Mouse (Mus musculus) stomach, embryonic 16.5 days (tissue): ENCODE data around the gene Rnf5. TPM values are rescaled to one million over a fixed set of nuclear protein-coding genes. Genes with fewer than 3 reads are reported as not detected.
A peak's percentile ranks its signal among the peaks of the same experiment; 100 is the strongest.

Experiments
- ATAC-seq: fragments of 200-750 bp; cut with Nextera tagmentation; 2 replicates; pipeline ENCODE4 v1.8.0; 2017; ENCODE audit warnings: moderate number of reproducible peaks, moderate TSS enrichment; ENCODE audit not compliant: insufficient read depth, low FRiP score
- H3K27ac ChIP-seq: fragments of 300-500 bp; sonication (generic); 2 replicates; pipeline ENCODE4 v1.5.1; 2014; ENCODE audit warnings: low read length
- H3K27me3 ChIP-seq: fragments of 300-500 bp; sonication (generic); 2 replicates; pipeline ENCODE4 v1.6.1; 2014; ENCODE audit warnings: low read length, control low read depth, mixed read lengths; ENCODE audit not compliant: control insufficient read depth, insufficient read depth
- H3K36me3 ChIP-seq: fragments of 300-500 bp; sonication (generic); 2 replicates; pipeline ENCODE4 v1.6.1; 2014; ENCODE audit warnings: low read length; ENCODE audit not compliant: control insufficient read depth, insufficient read depth
- H3K4me1 ChIP-seq: fragments of 300-500 bp; sonication (generic); 2 replicates; pipeline ENCODE4 v1.6.1; 2014; ENCODE audit warnings: low read length, control low read depth, mixed read lengths; ENCODE audit not compliant: control insufficient read depth, insufficient read depth
- H3K4me2 ChIP-seq: fragments of 300-500 bp; sonication (generic); 2 replicates; pipeline ENCODE4 v1.6.1; 2014; ENCODE audit warnings: low read depth, low read length, mixed read lengths
- H3K4me3 ChIP-seq: fragments of 300-500 bp; sonication (generic); replicated peaks from 2 replicates; pipeline ENCODE4 v1.5.1; 2014; ENCODE audit warnings: mild to moderate bottlenecking, low read length
- H3K9ac ChIP-seq: fragments of 300-500 bp; sonication (generic); 2 replicates; pipeline ENCODE4 v1.6.1; 2014; ENCODE audit warnings: low read length
- H3K9me3 ChIP-seq: fragments of 300-500 bp; sonication (generic); replicated peaks from 2 replicates; pipeline ENCODE4 v1.6.1; 2016; ENCODE audit warnings: low read length, control low read depth; ENCODE audit not compliant: control insufficient read depth
- WGBS: fragments of 180-500 bp; shearing (Covaris S2); extraction: QIAGEN DNeasy Blood & Tissue Kit; methylation state at CpG from one replicate; pipeline ENCODE4 v1.1.7; 2014; 5-methylcytosine and 5-hydroxymethylcytosine counted together
- polyA plus RNA-seq: library from polyadenylated mRNA; unstranded; fragments of >200 nt; fragmentation: Nextera tagmentation; extraction: Ambion mirVana; gene quantifications from 2 replicates; pipeline ENCODE4 v1.2.1, GENCODE M21; 2015

Rnf5 gene
- polyA plus RNA-seq, 1 experiment from 2014 or later: 141 TPM

GRCm38 (mm10) chr17:34637459-34637858 is 34.0 kb upstream of the Rnf5 start:
- H3K9ac ChIP-seq: no peak overlapping the region
- H3K27ac ChIP-seq: no peak overlapping the region
- H3K27me3 ChIP-seq: peaks cover 4% of the 10 kb centered on the region; the same call in 1 of the 2 replicates
- no peak for ATAC-seq
- H3K4me2 ChIP-seq: no peak overlapping the region
- H3K4me1 ChIP-seq: peaks cover 12% of the 10 kb centered on the region; the same call in 1 of the 2 replicates
- H3K9me3 ChIP-seq: no peaks in the 10 kb centered on the region
- 61% methylated on average over 3 of the region's 3 CpGs for WGBS
- H3K4me3 ChIP-seq: no peak overlapping the region
- H3K36me3 ChIP-seq: no peaks in the 10 kb centered on the region

- WGBS: 58% methylated on average over 2 of the region's 2 CpGs
- Histone ChIP-seq H3K9ac (no peak overlapping the region), H3K4me3 (no peak overlapping the region), H3K4me1 (peaks cover 20% of the 10 kb centered on the region), H3K4me2 (no peak overlapping the region), H3K27me3 (peaks cover 15% of the 10 kb centered on the region; the same call in 1 of the 2 replicates), H3K27ac (no peak overlapping the region), H3K9me3 (no peaks in the 10 kb centered on the region), H3K36me3 (no peaks in the 10 kb centered on the region)
- no peak for ATAC-seq
Observed at GRCm38 (mm10) chr17:34635671-34636070, 32.2 kb upstream of the Rnf5 start.

GRCm38 (mm10) chr17:34632261-34632691 is 28.8 kb upstream of the Rnf5 start:
- Histone ChIP-seq H3K4me2 (peak overlapping the region; percentile 70), H3K9me3 (no peaks in the 10 kb centered on the region), H3K36me3 (no peaks in the 10 kb centered on the region), H3K27me3 (peaks cover 25% of the 10 kb centered on the region), H3K4me3 (peak overlapping the region; percentile 48), H3K9ac (peak overlapping the region; percentile 65), H3K27ac (peak overlapping the region; percentile 73), H3K4me1 (peaks cover 39% of the 10 kb centered on the region)
- 2% methylated on average over 26 of the region's 26 CpGs for WGBS
- peak; percentile 61 for ATAC-seq

GRCm38 (mm10) chr17:34631647-34632046 is 28.2 kb upstream of the Rnf5 start:
- Histone ChIP-seq H3K4me1 (peaks cover 39% of the 10 kb centered on the region), H3K9ac (peak overlapping the region; percentile 65), H3K27ac (0 out of 2 replicates have a peak overlapping the region, but pooled peaks have one; percentile 62), H3K36me3 (no peaks in the 10 kb centered on the region), H3K4me2 (peak overlapping the region; percentile 70), H3K9me3 (no peaks in the 10 kb centered on the region), H3K27me3 (peaks cover 25% of the 10 kb centered on the region), H3K4me3 (peak overlapping the region; percentile 48)
- WGBS: 11% methylated on average over 12 of the region's 12 CpGs
- ATAC-seq: no peak

GRCm38 (mm10) chr17:34630761-34631301 is 27.3 kb upstream of the Rnf5 start:
- H3K27me3 ChIP-seq: peaks cover 25% of the 10 kb centered on the region
- no peaks in the 10 kb centered on the region for H3K36me3 ChIP-seq
- no peaks in the 10 kb centered on the region for H3K9me3 ChIP-seq
- WGBS: 3% methylated on average over 48 of the region's 48 CpGs
- peak overlapping the region; percentile 48 for H3K4me3 ChIP-seq
- ATAC-seq: no peak
- H3K4me2 ChIP-seq: peak overlapping the region; percentile 51
- peaks cover 46% of the 10 kb centered on the region for H3K4me1 ChIP-seq
- H3K9ac ChIP-seq: peak overlapping the region; percentile 55
- H3K27ac ChIP-seq: no peak overlapping the region

GRCm38 (mm10) chr17:34629796-34630603 is 26.5 kb upstream of the Rnf5 start:
- Histone ChIP-seq H3K4me3 (peak overlapping the region; percentile 30), H3K4me1 (peaks cover 46% of the 10 kb centered on the region), H3K9ac (peak overlapping the region; percentile 55; the same call in 1 of the 2 replicates), H3K4me2 (peak overlapping the region; percentile 70), H3K27ac (no peak overlapping the region), H3K27me3 (peaks cover 25% of the 10 kb centered on the region), H3K9me3 (no peaks in the 10 kb centered on the region), H3K36me3 (no peaks in the 10 kb centered on the region)
- ATAC-seq: no peak
- 28% methylated on average over 12 of the region's 12 CpGs for WGBS

- 2% methylated on average over 16 of the region's 16 CpGs for WGBS
Observed at GRCm38 (mm10) chr17:34629221-34629751, 25.8 kb upstream of the Rnf5 start, which contains the start of gene Prrt1. TSS of gene Prrt1 (plus strand) at chr17:34629533.

GRCm38 (mm10) chr17:34628644-34628967 is 25.1 kb upstream of the Rnf5 start:
- Histone ChIP-seq H3K9me3 (no peaks in the 10 kb centered on the region), H3K4me1 (peaks cover 46% of the 10 kb centered on the region), H3K4me3 (peak overlapping the region; percentile 87), H3K9ac (peak overlapping the region; percentile 91), H3K4me2 (peak overlapping the region; percentile 70), H3K36me3 (no peaks in the 10 kb centered on the region), H3K27me3 (peaks cover 21% of the 10 kb centered on the region), H3K27ac (peak overlapping the region; percentile 99)
- 22% methylated on average over 5 of the region's 5 CpGs for WGBS
- ATAC-seq: no peak

More at GRCm38 (mm10) chr17:34629221-34629751, 25.8 kb upstream of the Rnf5 start, which contains the start of gene Prrt1:
- Histone ChIP-seq H3K27me3 (peaks cover 25% of the 10 kb centered on the region), H3K36me3 (no peaks in the 10 kb centered on the region), H3K4me2 (peak within 1 kb of the TSS; percentile 70), H3K9me3 (no peaks in the 10 kb centered on the region), H3K4me1 (peaks cover 46% of the 10 kb centered on the region), H3K9ac (peak within 1 kb of the TSS; percentile 91), H3K4me3 (peak within 1 kb of the TSS; percentile 87), H3K27ac (peak within 1 kb of the TSS; percentile 99)
- no peak for ATAC-seq
